Mouse (Mus musculus) embryo, embryonic 9.5 days (tissue): ENCODE data around the gene 4921524J17Rik.

Source experiments
- DNase-seq: peaks from one replicate; pipeline ENCODE4 v3.0.0-alpha.2; 2017; ENCODE audit errors: extremely low spot score

The 4921524J17Rik gene

GRCm38 (mm10) chr8:85432168-85433016 is at the start of gene 4921524J17Rik:
Gene 4921524J17Rik (minus strand): TSS chr8:85432833.
- peak; percentile 96 for DNase-seq

DNA sequence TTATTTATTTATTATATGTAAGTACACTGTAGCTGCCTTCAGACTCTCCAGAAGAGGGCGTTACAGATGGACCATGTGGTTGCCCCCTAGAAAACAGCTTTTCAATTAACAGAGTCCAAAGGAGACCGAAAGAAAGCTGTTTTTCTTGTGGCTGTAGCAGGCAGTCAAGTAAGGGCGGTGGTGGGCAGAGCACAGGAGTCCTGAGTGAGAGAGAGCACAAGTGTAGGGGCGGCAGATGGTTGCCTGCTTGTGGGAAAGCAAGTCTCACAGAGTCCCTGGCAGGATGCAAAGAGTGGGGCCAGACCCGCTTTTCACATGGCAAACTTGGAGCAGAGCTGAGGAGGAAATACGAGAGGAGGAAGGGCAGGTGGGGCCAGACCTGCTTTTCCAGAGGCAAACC is 49.8 kb upstream of the 4921524J17Rik start:
- no peak for DNase-seq

- no peak for DNase-seq
Measured at GRCm38 (mm10) chr8:85481900-85482299, 49.3 kb upstream of the 4921524J17Rik start.

DNA sequence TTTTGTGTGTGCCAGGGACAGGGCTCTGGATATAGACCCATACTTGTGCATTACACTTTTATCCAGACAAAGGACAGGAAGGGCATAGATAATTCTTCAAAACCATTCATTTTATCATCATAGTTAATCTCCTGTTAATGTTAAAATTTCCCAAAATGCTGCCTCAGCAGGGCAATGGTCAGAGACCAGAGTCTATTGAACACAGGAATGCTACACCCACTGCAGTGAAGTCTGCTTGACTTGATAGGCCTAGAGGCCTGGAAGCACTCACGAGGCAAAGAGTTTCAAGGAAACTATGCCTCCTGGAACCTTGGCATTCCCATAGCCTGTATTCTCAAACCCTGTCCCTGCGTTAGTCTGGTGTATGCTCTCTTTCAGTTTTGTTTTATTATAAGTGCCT is 47.1 kb upstream of the 4921524J17Rik start:
- DNase-seq: no peak

- DNase-seq: no peak
Measured at GRCm38 (mm10) chr8:85478397-85478796, 45.8 kb upstream of the 4921524J17Rik start.

DNA sequence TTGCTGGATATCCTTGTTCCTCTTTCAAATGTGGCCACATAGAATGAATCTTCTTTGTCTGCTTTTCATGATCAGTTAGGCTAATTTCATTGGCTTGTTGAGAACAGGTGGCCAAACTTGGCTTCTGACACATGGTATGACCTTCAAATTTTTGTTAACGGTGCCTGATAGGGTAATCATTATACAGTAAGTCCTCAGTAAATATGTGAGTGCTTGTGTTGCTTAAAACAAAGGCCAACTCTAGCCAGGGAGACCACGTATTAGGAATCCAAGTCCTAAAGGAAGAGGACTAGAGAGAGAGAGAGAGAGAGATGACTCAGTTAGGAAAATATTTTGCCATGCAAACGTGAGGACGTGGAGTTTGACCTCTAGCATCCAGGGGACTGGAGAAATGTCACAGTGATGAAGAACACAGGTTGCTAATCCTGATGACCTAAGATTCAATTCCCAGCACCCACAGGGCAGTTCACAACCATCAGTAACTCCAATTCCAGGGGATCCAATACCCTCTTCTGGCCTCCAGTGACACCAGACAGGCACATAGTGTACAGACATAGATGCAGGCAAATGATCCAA is 44.4 kb upstream of the 4921524J17Rik start:
- no peak for DNase-seq

DNA sequence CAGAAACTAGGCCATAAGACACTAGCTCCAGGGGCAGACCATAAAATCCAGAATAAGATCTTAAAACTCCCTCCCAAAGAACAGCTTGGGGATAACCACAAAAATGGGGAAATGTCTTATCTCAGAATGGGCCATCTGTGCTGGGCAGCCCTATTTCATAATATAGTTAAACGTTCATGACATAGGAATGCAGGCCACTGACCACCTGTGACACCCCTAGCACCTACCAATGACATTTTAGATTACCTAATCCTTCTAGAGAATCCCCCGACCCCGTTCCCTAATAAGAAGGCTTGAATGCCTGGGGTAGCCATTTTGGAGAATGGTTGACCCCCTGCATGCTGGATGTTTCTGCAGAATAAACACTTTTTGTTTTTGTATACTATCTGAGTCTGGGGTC is 42.3 kb upstream of the 4921524J17Rik start:
- DNase-seq: no peak

DNA sequence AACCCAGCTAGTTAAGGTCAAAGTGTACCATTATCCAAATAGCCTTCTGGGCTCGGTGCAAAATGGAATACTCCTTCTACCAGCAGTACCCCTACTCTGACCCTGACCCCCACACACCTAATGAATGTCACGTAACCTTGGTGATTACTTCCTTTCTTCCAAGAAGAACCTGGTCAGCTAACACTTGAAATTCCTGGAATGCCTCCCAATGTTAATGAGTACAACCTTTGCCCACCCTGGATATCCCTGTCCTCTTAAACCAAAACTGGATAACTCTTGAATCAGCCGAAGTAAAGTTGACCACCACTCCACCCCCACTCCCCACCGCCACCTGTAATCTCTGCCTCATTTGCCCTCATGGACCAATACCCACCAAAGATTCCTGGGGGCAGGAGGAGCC is 40.6 kb upstream of the 4921524J17Rik start:
- no peak for DNase-seq

DNA sequence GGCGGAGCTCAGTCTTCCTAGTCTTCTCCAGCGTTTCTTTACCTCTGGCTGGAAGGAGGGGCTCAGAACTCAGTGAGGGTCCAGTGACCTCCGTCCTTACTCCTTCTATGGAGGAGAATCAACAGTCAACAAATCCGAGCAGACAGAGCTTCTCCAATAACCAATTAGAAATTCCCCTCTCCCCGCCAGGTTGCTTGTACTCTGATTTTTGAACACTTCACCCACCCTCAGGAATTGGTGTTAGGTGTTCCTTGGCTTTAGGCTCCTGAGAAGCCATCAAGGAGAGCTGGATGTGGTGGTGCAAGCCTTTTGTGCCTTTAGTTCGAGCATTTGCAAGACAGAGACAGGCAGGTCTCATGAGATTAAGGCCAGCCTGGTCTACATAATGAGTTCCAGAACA is 40.2 kb upstream of the 4921524J17Rik start:
- DNase-seq: no peak

- DNase-seq: no peak
Measured at GRCm38 (mm10) chr8:85470753-85471152, 38.1 kb upstream of the 4921524J17Rik start.

DNA sequence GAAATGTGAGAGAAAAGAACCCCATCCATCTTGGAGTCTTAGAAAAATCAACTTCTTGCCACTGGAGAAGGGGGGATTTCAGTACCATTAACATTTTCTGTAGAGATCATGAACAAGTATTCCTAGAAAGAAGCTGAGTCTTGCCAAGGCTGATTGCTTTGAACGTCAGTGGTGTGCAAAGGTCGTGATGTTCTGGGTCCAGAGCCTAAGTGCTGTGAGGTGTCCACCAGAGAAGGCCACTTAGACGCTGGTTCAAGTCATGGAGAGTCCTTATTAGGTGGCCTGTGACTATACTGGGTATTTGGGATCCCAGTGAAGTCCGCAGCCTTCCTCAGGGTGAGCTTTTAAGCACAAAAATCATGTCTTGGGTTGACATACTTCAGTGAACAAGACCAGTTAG is 33.4 kb upstream of the 4921524J17Rik start:
- no peak for DNase-seq

- DNase-seq: no peak
Measured at GRCm38 (mm10) chr8:85464316-85464715, 31.7 kb upstream of the 4921524J17Rik start.

- no peak for DNase-seq
Measured at GRCm38 (mm10) chr8:85462441-85462840, 29.8 kb upstream of the 4921524J17Rik start.

DNA sequence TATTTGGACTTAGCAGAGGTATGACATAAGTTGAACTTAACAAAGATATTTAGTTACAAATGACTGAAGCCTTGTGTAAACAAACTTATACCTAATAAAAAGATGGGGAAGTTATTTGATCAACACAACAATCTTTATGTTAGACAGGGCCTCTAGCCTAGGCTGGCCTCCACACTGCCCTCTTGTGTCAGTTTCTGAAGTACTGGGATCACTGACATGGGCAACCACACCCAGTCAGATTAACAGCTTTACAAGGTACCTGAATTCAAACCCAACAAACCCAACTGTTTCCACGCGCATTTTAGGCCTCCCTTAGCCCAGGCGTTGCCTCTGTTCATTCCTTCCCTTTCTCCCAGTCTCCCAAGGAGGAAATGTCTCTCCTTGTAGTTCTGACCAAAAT is 28.7 kb upstream of the 4921524J17Rik start:
- no peak for DNase-seq

DNA sequence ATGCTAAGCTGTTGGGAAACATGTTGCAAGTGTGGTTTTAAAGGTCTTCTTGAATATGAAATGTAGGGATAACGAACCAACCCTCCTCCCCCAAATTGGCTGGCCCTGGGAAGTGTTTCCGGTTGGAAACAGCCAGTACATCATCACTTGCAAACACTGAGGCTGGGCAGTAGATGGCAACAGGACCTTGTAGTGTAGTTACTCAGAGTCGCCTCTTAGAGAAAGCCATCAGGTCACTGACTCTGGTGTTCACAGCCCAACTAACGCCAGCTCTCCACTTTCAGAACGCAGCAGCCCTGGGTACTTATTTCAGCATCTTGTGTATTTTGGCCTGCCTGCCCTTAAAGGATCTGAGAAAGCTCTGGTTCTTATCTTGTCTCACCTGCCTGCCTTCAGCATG is 28.2 kb upstream of the 4921524J17Rik start:
- DNase-seq: no peak

DNA sequence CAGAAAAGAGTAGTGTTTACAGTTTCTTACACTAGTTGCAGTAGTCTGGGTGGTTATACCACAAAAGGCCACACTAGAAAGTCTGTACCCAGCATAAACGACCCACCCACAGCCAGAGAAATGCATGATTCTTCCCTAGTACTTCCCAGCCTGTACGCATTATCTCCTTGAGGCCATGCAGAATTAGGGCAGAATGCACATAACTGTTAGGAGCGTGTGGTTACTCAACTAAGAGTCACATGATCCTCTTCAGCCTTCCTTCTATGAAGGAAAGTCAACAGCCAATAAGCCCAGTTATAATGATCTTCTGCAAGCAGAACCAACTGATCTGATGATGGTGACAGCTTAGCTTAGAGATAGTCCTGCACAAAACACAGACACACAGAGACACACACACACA is 26.9 kb upstream of the 4921524J17Rik start:
- no peak for DNase-seq

DNA sequence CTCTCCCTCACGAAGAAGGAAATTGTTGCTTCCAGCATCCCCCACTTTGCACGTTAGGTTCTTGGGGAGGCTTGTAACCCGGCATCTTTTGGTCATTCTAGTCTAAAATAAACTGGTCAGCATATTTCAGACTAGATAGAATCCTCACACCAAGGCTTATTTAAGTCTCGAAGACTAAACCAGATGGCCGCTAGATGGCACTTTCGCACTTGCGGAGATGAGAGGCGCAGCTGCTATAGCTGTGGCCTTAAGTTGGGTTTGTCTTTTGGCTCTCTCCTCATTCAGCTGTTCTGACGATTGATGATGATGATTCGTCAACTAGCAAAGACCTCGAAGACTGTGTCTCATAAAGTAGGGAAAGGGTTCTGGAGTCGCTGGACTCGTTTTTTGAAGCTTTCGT is 23.9 kb upstream of the 4921524J17Rik start:
- peak; percentile 61 for DNase-seq

GRCm38 (mm10) chr8:85454750-85455149 is 22.1 kb upstream of the 4921524J17Rik start:
- no peak for DNase-seq

DNA sequence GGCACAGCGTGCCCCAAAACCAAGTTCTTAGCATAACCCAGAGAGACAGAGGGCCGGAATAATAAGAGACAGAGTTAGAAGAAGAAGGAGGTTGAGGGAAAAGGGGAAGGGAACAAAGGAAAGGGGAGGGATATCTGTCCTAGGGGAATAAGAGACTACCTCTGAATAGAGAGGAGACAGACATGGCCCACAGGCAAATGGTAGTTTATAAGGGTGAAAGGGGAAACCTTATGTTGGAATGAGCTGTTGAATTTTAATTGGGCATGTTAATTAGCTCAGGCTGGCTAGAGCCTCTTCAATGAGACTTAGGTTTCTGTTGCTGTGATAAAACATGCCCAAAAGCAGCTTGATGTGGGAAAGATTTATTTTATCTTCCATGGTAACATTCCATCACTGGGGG is 20.6 kb upstream of the 4921524J17Rik start:
- no peak for DNase-seq

DNA sequence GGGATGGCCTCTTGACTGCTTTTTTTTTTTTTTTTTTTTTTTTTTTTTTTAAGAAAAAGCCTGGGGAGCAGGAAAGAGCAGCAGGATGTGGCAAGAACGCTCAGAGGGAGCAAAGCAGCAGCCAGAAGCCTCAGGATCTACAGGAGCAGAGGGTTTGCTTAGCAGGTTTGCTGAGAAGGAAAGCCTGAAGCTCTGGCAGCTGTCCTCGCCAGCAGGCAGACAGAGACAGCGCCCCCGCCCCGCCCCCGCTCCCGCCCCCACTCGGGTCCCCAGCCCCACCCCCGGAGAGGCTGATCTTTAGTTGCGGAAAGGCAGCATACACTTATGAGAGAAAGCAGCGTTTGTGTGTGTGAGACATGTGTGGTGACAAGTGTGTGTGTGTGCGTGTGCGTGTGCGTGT is 19.7 kb upstream of the 4921524J17Rik start:
- peak; percentile 29 for DNase-seq

- DNase-seq: no peak
Measured at GRCm38 (mm10) chr8:85450335-85450734, 17.7 kb upstream of the 4921524J17Rik start.

- DNase-seq: no peak
Measured at GRCm38 (mm10) chr8:85445936-85446685, 13.5 kb upstream of the 4921524J17Rik start.

- DNase-seq: no peak
Measured at GRCm38 (mm10) chr8:85444092-85444491, 11.5 kb upstream of the 4921524J17Rik start.
